Mouse (Mus musculus): Measurements from ENCODE around the gene V1rd19. TPM values are rescaled to one million over a fixed set of nuclear protein-coding genes. Genes with fewer than 3 reads are reported as not detected.
"Not testable (repeated sequence)": the region's sequence is repeated elsewhere in the genome, so short reads cannot be mapped to it uniquely, and the experiment has no call there.

Gene V1rd19
- not detected in 2 replicates for polyA plus RNA-seq (2016; fragmentation: Nextera tagmentation; extraction: Ambion mirVana)

DNA sequence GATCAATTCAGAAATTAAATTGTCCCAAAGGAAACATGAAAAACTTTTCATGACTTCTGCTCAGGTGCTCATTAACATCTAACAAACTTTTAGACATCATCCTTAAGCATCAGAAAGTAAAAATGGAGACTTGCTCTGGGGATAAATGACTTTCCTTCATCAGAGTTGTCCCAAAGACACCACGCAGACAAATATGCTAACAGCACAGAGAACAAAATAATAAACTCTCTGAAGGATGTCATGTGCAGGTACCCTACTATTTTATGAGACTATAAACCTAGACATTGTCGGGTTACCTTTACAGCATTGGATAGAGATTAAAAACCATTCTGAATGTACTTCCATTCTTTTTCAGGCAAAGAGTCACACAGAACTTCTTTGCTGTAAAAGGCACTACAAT is at the start of gene V1rd19:
Gene V1rd19, plus strand, starts transcription at position 301 of the 400 bp plus-strand sequence.
- Histone ChIP-seq H3K9me3 (replicated peaks) (peaks cover 19% of the 10 kb centered on the region), H3K27ac (no peak within 1 kb of the TSS), H3K36me3 (no peaks in the 10 kb centered on the region), H3K9ac (no peak within 1 kb of the TSS), H3K4me3 (no peak within 1 kb of the TSS), H3K27me3 (no peaks in the 10 kb centered on the region), H3K4me1 (no peaks in the 10 kb centered on the region), H3K4me2 (replicated peaks) (no peak within 1 kb of the TSS)
- 70% methylated on average over 2 of the region's 2 CpGs for WGBS
- no peak for ATAC-seq (ENCODE audit: low FRiP score)

DNA sequence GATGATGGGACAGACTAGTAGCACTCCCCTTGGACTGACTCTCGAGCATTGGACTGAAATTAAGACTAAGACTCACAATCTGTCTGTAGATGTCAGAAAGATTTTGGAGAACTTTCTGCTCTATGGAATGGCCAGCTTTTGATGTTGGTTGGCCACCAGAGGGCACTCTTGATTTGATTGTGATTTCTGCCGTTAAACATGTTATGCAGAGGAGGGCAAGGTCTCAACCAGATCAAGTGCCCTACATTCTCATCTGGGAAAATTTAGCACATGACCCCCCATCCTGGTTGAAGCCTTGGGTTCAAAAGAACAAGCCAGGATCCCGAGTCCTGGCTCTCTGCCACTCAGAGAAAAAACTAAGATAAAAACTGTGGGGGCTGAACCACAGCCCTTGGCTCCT is 33.4 kb upstream of the V1rd19 start:
- H3K36me3 ChIP-seq; H3K4me2 ChIP-seq (replicated peaks); H3K4me1 ChIP-seq; H3K9ac ChIP-seq; H3K27ac ChIP-seq; H3K4me3 ChIP-seq; ATAC-seq (ENCODE audit: low FRiP score); H3K27me3 ChIP-seq: not testable (repeated sequence)
- H3K9me3 ChIP-seq (replicated peaks), result peaks cover 39% of the 10 kb centered on the region
- WGBS, result 57% methylated on average over 3 of the region's 3 CpGs

DNA sequence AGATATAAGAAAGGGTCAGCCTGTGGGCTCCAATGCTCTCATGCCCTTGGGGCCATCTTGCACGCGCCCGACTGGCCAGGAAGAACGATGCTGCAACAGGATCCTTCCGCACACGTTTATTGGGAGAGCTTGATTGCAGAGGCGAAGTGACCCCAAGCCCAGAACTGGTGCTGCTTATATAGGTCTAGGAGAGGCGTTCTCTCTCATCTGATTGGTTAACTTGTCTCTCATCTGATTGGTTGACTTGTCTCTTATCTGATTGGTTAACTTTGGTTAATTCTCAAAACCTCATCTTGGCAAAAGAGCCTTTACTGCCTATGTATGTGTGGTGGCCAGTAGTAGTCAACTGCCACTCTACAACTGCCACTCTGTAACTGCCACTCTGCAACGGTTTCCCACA is 27.2 kb upstream of the V1rd19 start, which contains the start of gene Vmn1r181:
Gene Vmn1r181, plus strand, starts transcription at position 301 of the 400 bp plus-strand sequence.
- not testable (repeated sequence) for ATAC-seq (ENCODE audit: low FRiP score); H3K9ac ChIP-seq; H3K4me2 ChIP-seq (replicated peaks); H3K4me1 ChIP-seq; H3K27me3 ChIP-seq; H3K36me3 ChIP-seq; H3K27ac ChIP-seq; H3K4me3 ChIP-seq
- peaks cover 35% of the 10 kb centered on the region for H3K9me3 ChIP-seq (replicated peaks)
- WGBS, result 80% methylated on average over 9 of the region's 9 CpGs

DNA sequence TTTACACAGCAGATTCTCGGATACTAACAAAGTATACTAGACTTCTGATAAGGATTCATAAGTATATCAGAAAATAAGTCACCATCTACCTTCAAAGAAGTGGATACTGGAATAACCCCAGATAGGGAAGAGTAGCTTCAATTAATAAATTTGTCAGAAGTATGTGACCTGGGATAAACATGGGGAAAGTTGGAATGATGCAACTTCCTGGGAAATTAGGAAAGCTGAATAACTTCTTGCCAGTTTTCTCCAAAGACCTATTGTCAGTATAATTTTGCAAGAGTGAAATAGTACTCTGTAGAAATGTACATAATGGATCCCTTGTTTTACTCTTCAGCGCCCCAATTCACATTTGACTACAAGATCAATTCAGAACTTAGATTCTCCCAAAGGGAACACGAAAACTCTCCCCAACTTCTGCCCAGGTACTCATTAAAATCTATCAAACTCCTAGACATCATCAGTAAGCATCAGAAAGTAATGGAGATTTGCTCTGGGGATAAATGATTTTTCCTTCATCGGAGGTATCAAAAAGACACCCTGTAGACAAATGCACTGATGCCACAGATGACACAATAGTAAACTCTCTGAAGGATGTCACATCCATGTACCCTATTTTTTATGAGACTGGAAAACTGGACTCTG is 51.3 kb downstream of the V1rd19 start, which contains the start of gene Vmn1r183:
Gene Vmn1r183, plus strand, starts transcription at position 595 of the 645 bp plus-strand sequence.
- Histone ChIP-seq H3K4me1 (no peaks in the 10 kb centered on the region), H3K36me3 (no peaks in the 10 kb centered on the region), H3K4me2 (replicated peaks) (no peak within 1 kb of the TSS), H3K9me3 (replicated peaks) (no peaks in the 10 kb centered on the region), H3K4me3 (no peak within 1 kb of the TSS), H3K9ac (no peak within 1 kb of the TSS), H3K27me3 (no peaks in the 10 kb centered on the region), H3K27ac (no peak within 1 kb of the TSS)
- no peak for ATAC-seq (ENCODE audit: low FRiP score)
- WGBS, result 82% methylated on average over 4 of the region's 4 CpGs

Other genes starting within 250 kb of the V1rd19 start
- gene Vmn1r174, start 249.4 kb upstream of the V1rd19 start, polyA plus RNA-seq (2016; fragmentation: Nextera tagmentation; extraction: Ambion mirVana), result not detected in 2 replicates
- not detected in 2 replicates for gene Vmn1r175, start 191.0 kb upstream of the V1rd19 start, polyA plus RNA-seq (2016; fragmentation: Nextera tagmentation; extraction: Ambion mirVana)
- not detected in 2 replicates for gene Vmn1r176, start 164.3 kb upstream of the V1rd19 start, polyA plus RNA-seq (2016; fragmentation: Nextera tagmentation; extraction: Ambion mirVana)
- not detected in 2 replicates for gene Vmn1r177, start 135.2 kb upstream of the V1rd19 start, polyA plus RNA-seq (2016; fragmentation: Nextera tagmentation; extraction: Ambion mirVana)
- not detected in 2 replicates for gene Vmn1r178, start 109.7 kb upstream of the V1rd19 start, polyA plus RNA-seq (2016; fragmentation: Nextera tagmentation; extraction: Ambion mirVana)
- not detected in 2 replicates for gene Vmn1r179, start 74.7 kb upstream of the V1rd19 start, polyA plus RNA-seq (2016; fragmentation: Nextera tagmentation; extraction: Ambion mirVana)
- not detected in 2 replicates for gene Vmn1r180, start 51.1 kb upstream of the V1rd19 start, polyA plus RNA-seq (2016; fragmentation: Nextera tagmentation; extraction: Ambion mirVana)
- gene Vmn1r181, start 27.1 kb upstream of the V1rd19 start, polyA plus RNA-seq (2016; fragmentation: Nextera tagmentation; extraction: Ambion mirVana), result not detected in 2 replicates
- not detected in 2 replicates for gene Vmn1r183, start 51.6 kb downstream of the V1rd19 start, polyA plus RNA-seq (2016; fragmentation: Nextera tagmentation; extraction: Ambion mirVana)
- 32.4 and 32.5 TPM in 2 replicates for gene Zfp180, start 80.2 kb downstream of the V1rd19 start, polyA plus RNA-seq (2016; fragmentation: Nextera tagmentation; extraction: Ambion mirVana)
- 7.6 and 9.3 TPM in 2 replicates for gene Zfp112, start 110.6 kb downstream of the V1rd19 start, polyA plus RNA-seq (2016; fragmentation: Nextera tagmentation; extraction: Ambion mirVana)
- 19.2 TPM in 2 replicates for gene Zfp235, start 132.5 kb downstream of the V1rd19 start, polyA plus RNA-seq (2016; fragmentation: Nextera tagmentation; extraction: Ambion mirVana)
- 4.8 and 5.2 TPM in 2 replicates for gene Zfp114, start 173.4 kb downstream of the V1rd19 start, polyA plus RNA-seq (2016; fragmentation: Nextera tagmentation; extraction: Ambion mirVana)
- gene Zfp111, start 209.8 kb downstream of the V1rd19 start, polyA plus RNA-seq (2016; fragmentation: Nextera tagmentation; extraction: Ambion mirVana), result 9.3 and 10.4 TPM in 2 replicates
- gene Zfp109, start 235.9 kb downstream of the V1rd19 start, polyA plus RNA-seq (2016; fragmentation: Nextera tagmentation; extraction: Ambion mirVana), result 4.9 and 5.5 TPM in 2 replicates

All from hindbrain, embryonic 12.5 days (tissue).